Mouse (Mus musculus): ENCODE measurements around the gene Gm10647.

Gm10647 gene

GRCm38 (mm10) chr9:66846822-66847221, 50.0 kb downstream of the Gm10647 start:
- DNase-seq (ENCODE audit: low read depth, low spot score) = no peak

Measured in mesoderm, embryonic 11.5 days (tissue).